Mouse (Mus musculus) hindbrain, embryonic 15.5 days (tissue): ENCODE data around the gene Pou5f1. TPM values are rescaled to one million over a fixed set of nuclear protein-coding genes. Genes with fewer than 3 reads are reported as not detected.

Experiments
- ATAC-seq: fragments of 200-750 bp; cut with Nextera tagmentation; 2 replicates; pipeline ENCODE4 v1.8.0; 2017; ENCODE audit warnings: low read depth, moderate number of reproducible peaks, moderate TSS enrichment; ENCODE audit not compliant: low FRiP score
- H3K27ac ChIP-seq: fragments of 300-500 bp; sonication (generic); replicated peaks from 2 replicates; pipeline ENCODE4 v1.5.1; 2015; ENCODE audit warnings: mild to moderate bottlenecking, inconsistent platforms
- H3K27me3 ChIP-seq: fragments of 300-500 bp; sonication (generic); 2 replicates; pipeline ENCODE4 v1.6.1; 2015; ENCODE audit warnings: control low read depth, inconsistent platforms
- H3K36me3 ChIP-seq: fragments of 300-500 bp; sonication (generic); 2 replicates; pipeline ENCODE4 v1.6.1; 2015; ENCODE audit warnings: control low read depth, inconsistent platforms
- H3K4me1 ChIP-seq: fragments of 300-500 bp; sonication (generic); replicated peaks from 2 replicates; pipeline ENCODE4 v1.6.1; 2015; ENCODE audit warnings: control low read depth, inconsistent platforms
- H3K4me2 ChIP-seq: fragments of 300-500 bp; sonication (generic); 2 replicates; pipeline ENCODE4 v1.6.1; 2015; ENCODE audit warnings: moderate library complexity, mild to moderate bottlenecking, inconsistent platforms
- H3K4me3 ChIP-seq: fragments of 300-500 bp; sonication (generic); 2 replicates; pipeline ENCODE4 v1.5.1; 2015; ENCODE audit warnings: mild to moderate bottlenecking, inconsistent platforms
- H3K9ac ChIP-seq: fragments of 300-500 bp; sonication (generic); 2 replicates; pipeline ENCODE4 v1.6.1; 2015; ENCODE audit warnings: inconsistent platforms
- H3K9me3 ChIP-seq: fragments of 300-500 bp; sonication (generic); 2 replicates; pipeline ENCODE4 v1.6.1; 2016; ENCODE audit warnings: control low read depth, inconsistent platforms
- WGBS: fragments of 180-500 bp; shearing (Covaris S2); methylation state at CpG from one replicate; pipeline ENCODE4 v1.1.7; 2015; 5-methylcytosine and 5-hydroxymethylcytosine counted together
- polyA plus RNA-seq: library from polyadenylated mRNA; unstranded; fragments of >200 nt; fragmentation: Nextera tagmentation; extraction: Ambion mirVana; gene quantifications from 2 replicates; pipeline ENCODE4 v1.2.1, GENCODE M21; 2015

The Pou5f1 gene
- polyA plus RNA-seq, 1 experiment from 2014 or later: not detected

DNA sequence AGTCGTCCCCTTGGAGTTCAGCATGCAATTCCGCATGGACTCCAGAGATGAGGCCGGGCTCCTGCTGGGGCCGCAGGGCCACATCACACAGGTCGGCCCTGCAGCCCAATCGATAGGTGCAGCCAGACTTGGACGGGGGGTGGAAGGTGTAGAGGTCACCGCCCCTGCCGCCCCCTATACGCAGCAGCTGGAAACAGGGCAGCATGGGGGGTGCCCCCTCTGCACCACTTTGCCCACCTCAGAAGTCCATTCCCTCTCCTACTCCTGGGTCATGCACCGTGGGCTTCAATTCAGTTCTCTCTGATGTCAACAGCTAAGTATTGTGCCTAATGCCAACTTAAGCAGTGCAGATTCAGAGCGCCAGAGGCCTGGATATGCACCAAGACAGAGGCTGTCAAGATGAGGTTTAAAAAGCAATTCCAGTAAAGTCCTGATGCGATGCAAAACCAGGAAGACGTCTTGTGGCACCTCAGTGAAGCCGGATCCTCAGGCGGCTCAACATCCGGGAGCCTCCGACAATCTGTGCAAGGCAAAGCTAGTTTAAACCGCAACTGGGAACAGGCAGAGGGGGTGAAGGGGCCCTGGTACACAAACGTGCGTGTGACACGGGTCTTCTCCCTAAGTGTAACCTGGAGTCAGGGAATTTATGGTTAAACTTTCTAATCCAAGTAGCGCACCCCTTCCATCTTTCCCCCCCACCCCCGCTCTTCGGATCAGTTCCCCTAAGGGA is 10.3 kb downstream of the Pou5f1 start:
- no peaks in the 10 kb centered on the region for H3K9me3 ChIP-seq
- H3K4me3 ChIP-seq: peak overlapping the region; percentile 71
- H3K36me3 ChIP-seq: no peaks in the 10 kb centered on the region
- H3K27me3 ChIP-seq: no peaks in the 10 kb centered on the region
- H3K4me1 ChIP-seq: peaks cover 20% of the 10 kb centered on the region
- peak overlapping the region; percentile 64 for H3K4me2 ChIP-seq
- ATAC-seq: peak; percentile 12
- 5% methylated on average over 25 of the region's 25 CpGs for WGBS
- H3K27ac ChIP-seq: no peak overlapping the region
- H3K9ac ChIP-seq: peak overlapping the region; percentile 43

DNA sequence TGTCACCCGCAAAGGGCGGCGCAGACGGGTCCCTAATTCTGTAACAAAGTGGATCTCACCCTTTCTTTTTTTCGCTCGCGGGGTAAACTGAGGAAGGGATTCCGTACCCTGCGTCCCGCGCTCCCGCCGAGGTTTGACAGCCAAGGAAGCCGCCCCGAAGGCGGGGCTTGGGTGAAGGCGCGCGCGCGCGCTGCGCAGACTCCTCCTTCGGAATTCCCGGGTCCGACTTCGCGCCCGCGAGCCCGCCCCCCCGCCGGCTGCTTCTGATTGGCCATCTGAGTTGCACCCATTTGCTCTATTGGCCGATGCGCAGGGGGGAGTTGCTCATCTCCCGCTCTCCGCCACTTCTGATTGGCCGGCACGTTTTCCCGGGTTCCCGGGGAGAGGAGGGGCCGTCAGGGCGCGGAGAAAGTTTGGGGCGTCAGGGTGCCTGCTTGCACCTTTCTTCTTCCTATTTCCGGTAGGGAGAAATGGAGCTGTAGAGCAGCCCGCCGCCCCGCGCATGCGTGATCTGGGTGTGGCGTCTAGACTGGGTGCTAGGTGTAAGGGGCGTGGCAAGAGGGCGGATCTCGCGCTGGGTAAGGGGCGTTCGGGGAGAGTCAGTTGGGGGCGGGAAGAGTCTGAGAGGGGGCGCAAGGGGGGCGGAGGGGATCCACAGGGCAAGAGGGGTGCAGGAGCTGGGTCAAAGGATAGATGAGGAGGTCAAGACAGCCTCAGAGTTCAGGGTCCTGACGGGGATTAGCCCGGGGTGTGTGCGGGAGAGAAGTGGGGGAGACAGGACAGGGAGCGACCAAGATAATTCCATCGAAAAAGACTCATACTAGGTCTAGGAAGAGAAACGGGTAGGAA is 11.1 kb downstream of the Pou5f1 start, which contains the start of the genes Tcf19 and Cchcr1:
Gene Tcf19, minus strand, starts transcription at position 173 of the 849 bp plus-strand sequence.
Gene Cchcr1, plus strand, starts transcription at position 449 of the 849 bp plus-strand sequence.
- WGBS: under 1% methylated on average over 67 of the region's 67 CpGs
- peak within 1 kb of the TSS; percentile 43 for H3K9ac ChIP-seq
- no peak within 1 kb of the TSS for H3K27ac ChIP-seq
- peak within 1 kb of the TSS; percentile 71 for H3K4me3 ChIP-seq
- H3K27me3 ChIP-seq: no peaks in the 10 kb centered on the region
- peaks cover 20% of the 10 kb centered on the region for H3K4me1 ChIP-seq
- H3K9me3 ChIP-seq: no peaks in the 10 kb centered on the region
- ATAC-seq: peak; percentile 96
- H3K4me2 ChIP-seq: peak within 1 kb of the TSS; percentile 64
- no peaks in the 10 kb centered on the region for H3K36me3 ChIP-seq

DNA sequence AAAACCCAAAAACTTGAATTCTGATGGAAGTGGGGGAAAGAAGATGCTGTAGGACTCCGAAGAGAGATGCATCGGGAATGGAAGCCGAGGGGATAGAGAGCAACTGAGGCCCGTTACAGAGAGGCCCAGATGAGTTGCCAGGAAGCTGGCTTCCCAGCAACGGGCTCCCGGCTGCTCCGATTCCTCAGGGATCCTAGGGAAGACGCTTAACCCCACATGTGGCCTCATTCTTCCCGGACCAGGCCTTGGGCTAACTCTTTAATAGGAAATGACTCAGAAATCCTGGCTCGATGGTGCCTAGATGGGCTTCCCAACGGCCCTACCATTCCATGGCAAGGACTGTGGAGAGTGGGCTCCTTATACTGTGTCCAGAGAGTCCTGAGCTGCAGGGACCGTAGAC is 11.7 kb downstream of the Pou5f1 start:
- H3K27me3 ChIP-seq: no peaks in the 10 kb centered on the region
- H3K9ac ChIP-seq: peak overlapping the region; percentile 35
- no peak for ATAC-seq
- peaks cover 20% of the 10 kb centered on the region for H3K4me1 ChIP-seq
- 6% methylated on average over 12 of the region's 12 CpGs for WGBS
- no peaks in the 10 kb centered on the region for H3K36me3 ChIP-seq
- no peaks in the 10 kb centered on the region for H3K9me3 ChIP-seq
- H3K4me3 ChIP-seq: peak overlapping the region; percentile 71
- H3K27ac ChIP-seq: no peak overlapping the region
- H3K4me2 ChIP-seq: peak overlapping the region; percentile 64

DNA sequence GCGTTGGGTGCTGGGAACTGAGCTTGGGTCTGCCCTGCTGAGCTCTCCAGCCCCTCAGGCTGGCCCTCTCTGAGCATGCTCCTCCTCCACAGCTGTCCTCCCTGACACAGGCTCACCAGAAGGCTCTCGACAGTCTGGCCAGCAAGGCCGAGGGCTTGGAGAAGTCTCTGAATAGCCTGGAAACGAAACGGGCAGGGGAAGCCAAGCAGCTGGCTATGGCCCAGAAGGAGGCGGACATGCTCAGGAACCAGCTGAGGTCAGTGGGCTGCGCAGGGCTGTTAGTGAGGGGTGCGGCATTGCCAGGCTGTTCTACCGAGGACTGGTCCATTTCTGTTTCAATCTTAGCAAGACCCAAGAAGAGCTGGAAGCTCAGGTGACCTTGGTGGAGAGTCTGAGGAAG is 18.5 kb downstream of the Pou5f1 start:
- H3K27ac ChIP-seq: no peak overlapping the region
- no peaks in the 10 kb centered on the region for H3K27me3 ChIP-seq
- H3K4me3 ChIP-seq: no peak overlapping the region
- H3K9ac ChIP-seq: no peak overlapping the region
- no peaks in the 10 kb centered on the region for H3K36me3 ChIP-seq
- H3K4me2 ChIP-seq: no peak overlapping the region
- WGBS: 76% methylated on average over 9 of the region's 9 CpGs
- no peak for ATAC-seq
- no peaks in the 10 kb centered on the region for H3K9me3 ChIP-seq
- H3K4me1 ChIP-seq: no peaks in the 10 kb centered on the region

DNA sequence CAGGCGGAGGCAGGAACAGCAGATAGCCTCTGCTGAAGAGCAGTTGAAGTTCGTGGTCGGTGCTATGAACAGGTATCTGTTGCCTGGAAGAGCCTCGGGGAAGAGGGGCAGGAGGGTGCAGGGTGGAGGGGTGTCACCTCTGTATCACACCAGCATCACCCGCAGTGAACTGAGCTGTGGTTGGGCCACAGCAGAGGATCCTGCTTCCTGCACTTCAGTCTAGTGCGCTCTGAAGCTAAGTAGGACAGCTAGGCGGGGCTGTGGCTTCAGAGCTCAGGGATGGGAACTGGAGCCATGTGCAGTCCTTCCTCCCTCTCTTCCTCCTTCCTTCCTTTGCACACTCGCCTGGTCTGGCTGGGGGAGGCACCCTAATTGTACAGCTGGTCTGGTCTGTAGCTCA is 20.8 kb downstream of the Pou5f1 start:
- no peak overlapping the region for H3K4me2 ChIP-seq
- ATAC-seq: no peak
- 78% methylated on average over 8 of the region's 8 CpGs for WGBS
- no peak overlapping the region for H3K4me3 ChIP-seq
- no peak overlapping the region for H3K9ac ChIP-seq
- no peak overlapping the region for H3K27ac ChIP-seq
- no peaks in the 10 kb centered on the region for H3K9me3 ChIP-seq
- no peaks in the 10 kb centered on the region for H3K36me3 ChIP-seq
- H3K27me3 ChIP-seq: no peaks in the 10 kb centered on the region
- H3K4me1 ChIP-seq: peaks cover 7% of the 10 kb centered on the region; the same call in 1 of the 2 replicates

DNA sequence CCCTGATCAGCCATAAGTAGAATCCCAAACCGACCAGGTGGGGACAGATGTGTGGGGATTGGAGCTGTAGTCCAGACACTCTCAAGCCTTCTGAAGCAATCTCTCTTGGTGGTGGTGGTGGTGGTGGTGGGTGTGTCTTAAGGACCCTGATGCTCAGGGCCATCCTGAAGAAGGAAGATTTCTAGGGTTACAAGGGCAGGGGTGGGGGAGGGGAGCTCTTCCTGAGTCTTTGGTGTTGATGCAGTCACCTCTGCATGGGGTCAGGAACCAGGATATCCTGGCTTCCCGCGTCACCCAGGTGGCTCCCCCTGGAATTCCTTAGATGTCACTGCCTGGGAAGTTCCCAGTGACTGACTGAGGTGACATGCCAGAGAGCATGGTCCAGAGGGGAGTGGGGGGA is 26.5 kb downstream of the Pou5f1 start:
- H3K4me2 ChIP-seq: no peak overlapping the region
- peaks cover 7% of the 10 kb centered on the region; the same call in 1 of the 2 replicates for H3K4me1 ChIP-seq
- no peak overlapping the region for H3K27ac ChIP-seq
- no peak overlapping the region for H3K9ac ChIP-seq
- no peak overlapping the region for H3K4me3 ChIP-seq
- 19% methylated on average over 3 of the region's 3 CpGs for WGBS
- no peaks in the 10 kb centered on the region for H3K36me3 ChIP-seq
- no peak for ATAC-seq
- no peaks in the 10 kb centered on the region for H3K9me3 ChIP-seq
- no peaks in the 10 kb centered on the region for H3K27me3 ChIP-seq

DNA sequence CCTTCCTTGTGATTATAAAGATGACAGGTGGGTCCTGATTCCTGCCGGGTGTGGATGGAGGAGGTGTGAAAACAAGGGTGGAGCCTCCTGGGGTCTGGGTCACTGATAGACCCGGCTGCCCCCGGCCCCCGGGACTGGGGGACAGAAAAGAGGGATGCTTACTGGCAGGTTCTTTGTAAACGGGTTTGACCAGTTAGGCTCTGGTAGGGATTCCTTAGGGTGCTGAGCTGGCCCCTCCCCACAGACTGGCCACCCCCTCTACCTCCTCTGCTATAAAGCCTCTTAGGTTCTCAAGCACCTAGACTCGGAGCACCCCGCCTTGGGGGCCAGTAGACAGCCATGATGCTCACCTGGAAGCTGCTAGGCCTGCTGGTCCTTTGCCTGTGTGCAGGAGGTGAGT is 27.1 kb downstream of the Pou5f1 start, which contains the start of gene Psors1c2:
Gene Psors1c2, plus strand, starts transcription at position 301 of the 400 bp plus-strand sequence.
- Histone ChIP-seq H3K36me3 (no peaks in the 10 kb centered on the region), H3K4me2 (no peak within 1 kb of the TSS), H3K4me1 (peaks cover 7% of the 10 kb centered on the region; the same call in 1 of the 2 replicates), H3K27ac (no peak within 1 kb of the TSS), H3K27me3 (no peaks in the 10 kb centered on the region), H3K9ac (no peak within 1 kb of the TSS), H3K4me3 (no peak within 1 kb of the TSS), H3K9me3 (no peaks in the 10 kb centered on the region)
- no peak for ATAC-seq
- WGBS: 59% methylated on average over 7 of the region's 7 CpGs

DNA sequence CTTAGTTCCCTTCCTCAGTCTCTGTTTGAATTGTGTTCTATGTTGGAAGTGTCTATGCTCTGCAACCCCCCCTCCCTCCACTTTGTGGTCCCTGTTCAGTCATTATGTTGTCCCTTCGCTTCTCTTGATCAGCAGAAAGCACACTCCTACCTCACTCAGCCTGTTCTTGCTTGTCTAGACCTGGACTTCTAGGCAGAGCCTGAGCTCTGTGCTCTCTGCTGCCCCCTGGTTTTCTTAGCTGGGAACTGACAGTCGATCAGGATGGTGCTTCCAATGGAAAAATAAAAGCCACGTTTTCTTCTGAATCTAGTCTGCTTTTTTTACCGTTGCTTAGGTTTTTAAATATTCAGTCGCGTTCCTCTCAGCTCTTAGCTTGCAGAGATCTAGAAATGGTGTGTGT is 28.5 kb downstream of the Pou5f1 start:
- no peaks in the 10 kb centered on the region for H3K9me3 ChIP-seq
- H3K27ac ChIP-seq: no peak overlapping the region
- no peak overlapping the region for H3K4me2 ChIP-seq
- no peak overlapping the region for H3K4me3 ChIP-seq
- ATAC-seq: peak; percentile 71; the same call in 1 of the 2 replicates
- H3K9ac ChIP-seq: no peak overlapping the region
- H3K27me3 ChIP-seq: no peaks in the 10 kb centered on the region
- peaks cover 7% of the 10 kb centered on the region; the same call in 1 of the 2 replicates for H3K4me1 ChIP-seq
- H3K36me3 ChIP-seq: no peaks in the 10 kb centered on the region
- 14% methylated on average over 6 of the region's 6 CpGs for WGBS

DNA sequence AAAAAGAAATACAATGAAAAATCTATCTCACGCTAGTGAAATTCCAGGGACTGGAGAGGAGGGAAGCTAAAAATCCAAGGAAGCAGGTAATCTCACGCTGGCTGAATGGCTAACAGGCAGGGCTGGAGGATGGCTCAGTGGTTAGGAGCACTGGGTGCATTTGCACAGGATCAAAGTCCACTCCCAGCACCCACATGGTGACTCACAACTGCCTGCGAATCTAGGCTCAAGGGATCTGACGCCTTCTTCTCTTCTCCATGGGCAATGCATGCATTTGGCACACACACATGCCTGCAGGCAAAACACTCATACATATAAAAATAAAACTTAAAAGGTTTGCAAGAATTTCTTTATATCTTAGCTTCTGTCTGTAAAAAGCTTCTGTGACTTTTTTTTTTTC is 31.6 kb downstream of the Pou5f1 start:
- H3K36me3 ChIP-seq: no peaks in the 10 kb centered on the region
- H3K4me1 ChIP-seq: no peaks in the 10 kb centered on the region
- WGBS: 90% methylated on average over 4 of the region's 4 CpGs
- no peak overlapping the region for H3K9ac ChIP-seq
- H3K4me2 ChIP-seq: no peak overlapping the region
- no peak overlapping the region for H3K4me3 ChIP-seq
- no peak for ATAC-seq
- H3K9me3 ChIP-seq: no peaks in the 10 kb centered on the region
- H3K27me3 ChIP-seq: no peaks in the 10 kb centered on the region
- H3K27ac ChIP-seq: no peak overlapping the region

DNA sequence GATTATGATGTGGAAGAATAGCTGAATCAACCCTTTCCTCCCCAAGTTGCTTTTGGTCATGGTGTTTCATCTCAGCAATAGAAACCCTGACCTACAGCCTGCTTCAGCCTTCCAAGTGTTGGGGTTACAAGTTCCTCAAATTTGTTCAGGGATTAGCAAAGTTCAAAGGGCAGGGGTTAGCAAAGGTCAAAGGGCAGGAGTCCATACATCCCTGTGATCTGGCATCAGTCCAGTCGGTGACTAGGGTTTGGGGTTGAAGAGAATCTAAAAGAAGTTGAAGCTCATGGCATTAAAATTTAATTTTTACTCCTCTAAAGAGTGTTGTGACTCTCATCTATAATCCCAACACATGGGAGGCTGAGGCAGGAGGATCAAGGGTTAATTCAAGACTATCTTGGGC is 32.7 kb downstream of the Pou5f1 start:
- Histone ChIP-seq H3K27me3 (no peaks in the 10 kb centered on the region), H3K4me2 (no peak overlapping the region), H3K9ac (no peak overlapping the region), H3K36me3 (no peaks in the 10 kb centered on the region), H3K27ac (no peak overlapping the region), H3K4me3 (no peak overlapping the region), H3K4me1 (peaks cover 8% of the 10 kb centered on the region), H3K9me3 (no peaks in the 10 kb centered on the region)
- WGBS: 89% methylated on average over 1 of the region's 1 CpGs
- no peak for ATAC-seq

DNA sequence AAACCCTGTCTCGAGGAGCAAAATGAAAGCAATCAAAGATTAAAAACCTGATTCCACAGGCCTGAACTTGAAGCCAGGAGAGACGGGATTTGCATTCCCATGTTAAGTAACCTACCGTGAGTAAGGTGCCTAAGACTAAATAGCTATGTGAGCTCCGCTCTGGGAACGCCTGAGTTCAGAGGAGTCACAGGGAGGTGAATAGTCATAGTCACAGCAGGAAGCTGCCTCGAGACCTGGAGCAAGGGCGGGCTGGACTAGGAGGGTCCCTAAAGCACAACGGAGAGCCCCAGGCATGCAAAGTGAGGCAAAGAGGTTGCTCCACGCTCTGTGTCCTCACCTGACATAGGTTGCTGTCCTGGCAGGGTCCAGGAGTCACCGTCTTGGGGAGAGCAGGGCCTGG is 33.7 kb downstream of the Pou5f1 start:
- no peak for ATAC-seq
- Histone ChIP-seq H3K9me3 (no peaks in the 10 kb centered on the region), H3K4me3 (no peak overlapping the region), H3K27ac (no peak overlapping the region), H3K9ac (no peak overlapping the region), H3K4me2 (no peak overlapping the region), H3K4me1 (peaks cover 13% of the 10 kb centered on the region), H3K27me3 (no peaks in the 10 kb centered on the region), H3K36me3 (no peaks in the 10 kb centered on the region)
- whole genome bisulfite sequencing: 59% methylated on average over 10 of the region's 10 CpGs
